Mouse (Mus musculus): ENCODE data around the gene Ror1. TPM values are rescaled to one million over a fixed set of nuclear protein-coding genes. Genes with fewer than 3 reads are reported as not detected.

The Ror1 gene
- polyA plus RNA-seq, 1 experiment from 2014 or later, result 24.3 TPM

DNA sequence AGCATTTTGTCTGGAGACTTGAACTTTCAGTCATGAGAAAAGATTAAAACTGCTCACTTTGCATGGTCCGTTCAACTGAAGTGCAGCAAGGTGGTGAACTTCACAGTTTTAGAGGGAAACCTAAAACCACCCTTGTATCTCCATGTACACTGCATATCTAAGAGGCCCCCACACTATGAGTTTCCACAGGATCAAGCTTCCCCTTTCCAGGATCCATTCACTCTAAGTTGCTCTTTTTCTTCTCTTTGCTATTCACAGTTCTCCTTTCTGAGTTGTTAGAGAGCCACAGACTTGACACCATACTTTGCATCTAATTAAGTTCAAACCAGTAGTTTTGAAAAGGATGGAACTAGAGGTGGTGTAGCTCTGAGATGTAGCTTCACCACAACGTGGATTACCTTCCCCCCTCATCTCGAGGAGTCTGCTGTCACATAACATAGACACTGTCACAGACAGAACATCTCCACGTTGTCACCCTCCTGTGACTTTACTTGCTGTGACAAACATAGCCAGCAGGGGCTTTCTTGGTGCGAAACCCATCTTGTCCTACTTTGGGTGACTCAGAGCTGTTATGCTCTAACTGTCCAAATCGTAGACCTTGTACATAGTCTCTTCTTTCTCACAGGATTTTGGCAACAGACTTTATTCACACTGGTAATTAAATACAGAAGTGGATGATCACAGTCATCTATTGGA lies 146.6 kb downstream of the Ror1 start:
- ATAC-seq (ENCODE audit: insufficient number of reproducible peaks, insufficient read depth, low FRiP score, low TSS enrichment), result no peak
- Histone ChIP-seq H3K4me3 (no peak overlapping the region), H3K4me1 (no peaks in the 10 kb centered on the region; the same call in none of the 2 replicates), H3K36me3 (no peaks in the 10 kb centered on the region), H3K27ac (no peak overlapping the region), H3K9me3 (no peaks in the 10 kb centered on the region), H3K27me3 (no peaks in the 10 kb centered on the region), H3K9ac (no peak overlapping the region), H3K4me2 (replicated peaks) (no peak overlapping the region)
- 85% methylated on average over 6 of the region's 6 CpGs for WGBS

DNA sequence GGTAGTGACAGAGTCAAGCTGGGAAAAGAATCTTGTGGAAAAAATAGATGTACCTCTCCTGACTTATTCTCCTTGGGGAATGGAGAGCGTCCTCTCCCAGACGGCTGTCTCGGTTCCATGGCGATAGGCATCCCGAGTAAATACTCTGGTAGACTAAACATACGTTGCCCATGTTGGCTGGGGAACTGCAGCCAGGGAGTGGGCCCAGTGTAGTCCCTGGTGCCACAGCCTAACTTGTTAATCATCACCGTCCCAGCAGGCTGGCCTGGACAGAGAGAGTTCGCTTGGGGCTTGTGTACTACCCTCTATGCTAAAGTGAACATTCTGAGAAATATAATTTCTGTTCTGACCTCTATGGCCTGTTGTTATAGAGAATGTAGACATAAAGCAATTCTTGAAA lies 148.7 kb downstream of the Ror1 start:
- Histone ChIP-seq H3K36me3 (no peaks in the 10 kb centered on the region), H3K9me3 (no peaks in the 10 kb centered on the region), H3K27me3 (no peaks in the 10 kb centered on the region), H3K9ac (no peak overlapping the region), H3K4me1 (no peaks in the 10 kb centered on the region; the same call in 1 of the 2 replicates), H3K4me3 (no peak overlapping the region), H3K4me2 (replicated peaks) (no peak overlapping the region), H3K27ac (no peak overlapping the region)
- 71% methylated on average over 8 of the region's 8 CpGs for WGBS
- no peak for ATAC-seq (ENCODE audit: insufficient number of reproducible peaks, insufficient read depth, low FRiP score, low TSS enrichment)

DNA sequence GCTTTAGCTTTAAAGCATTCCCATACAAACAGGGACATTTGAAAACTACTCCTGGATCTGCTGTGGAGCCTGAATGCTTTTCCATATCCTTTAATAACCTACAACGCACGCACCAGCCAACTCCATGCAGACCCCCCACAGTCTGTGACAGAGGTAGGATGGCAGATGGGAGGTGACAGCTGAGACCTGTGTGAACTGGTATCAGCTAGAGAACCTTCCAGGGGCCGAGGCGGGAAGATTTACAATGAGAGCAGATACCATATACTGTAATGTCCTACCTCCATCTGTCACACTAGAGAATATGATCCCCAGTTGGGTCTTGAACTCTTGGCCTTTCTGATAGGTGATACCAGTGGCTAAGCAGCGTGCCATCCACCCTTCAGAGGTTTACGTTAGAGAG lies 149.1 kb downstream of the Ror1 start:
- ATAC-seq (ENCODE audit: insufficient number of reproducible peaks, insufficient read depth, low FRiP score, low TSS enrichment), result no peak
- Histone ChIP-seq H3K9me3 (no peaks in the 10 kb centered on the region), H3K4me2 (replicated peaks) (no peak overlapping the region), H3K36me3 (no peaks in the 10 kb centered on the region), H3K4me3 (no peak overlapping the region), H3K27me3 (no peaks in the 10 kb centered on the region), H3K27ac (no peak overlapping the region), H3K9ac (no peak overlapping the region), H3K4me1 (no peaks in the 10 kb centered on the region; the same call in 1 of the 2 replicates)
- WGBS, result 61% methylated on average over 6 of the region's 6 CpGs

DNA sequence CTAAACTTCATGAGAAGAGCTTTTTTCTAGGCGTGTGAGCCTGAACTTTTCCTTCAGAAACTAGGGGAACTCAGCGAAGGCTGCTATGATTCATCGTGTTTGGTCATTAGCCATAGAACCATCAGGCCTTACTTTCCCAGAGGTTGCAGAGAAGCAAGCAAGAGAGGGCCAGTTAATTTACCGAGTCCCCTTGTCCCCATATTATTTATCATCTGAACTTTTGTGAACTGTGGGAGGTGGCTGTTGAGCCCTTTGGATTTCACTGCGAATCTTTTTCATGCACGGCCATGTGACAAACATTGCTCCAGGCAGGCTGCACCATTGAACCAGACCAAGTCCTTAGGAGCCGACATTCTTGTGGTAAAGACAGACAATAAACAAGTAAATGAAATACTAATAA lies 152.2 kb downstream of the Ror1 start:
- H3K27me3 ChIP-seq, result no peaks in the 10 kb centered on the region
- H3K4me1 ChIP-seq, result peaks cover 10% of the 10 kb centered on the region; the same call in 1 of the 2 replicates
- no peaks in the 10 kb centered on the region for H3K36me3 ChIP-seq
- no peak overlapping the region for H3K4me3 ChIP-seq
- 65% methylated on average over 7 of the region's 7 CpGs for WGBS
- ATAC-seq (ENCODE audit: insufficient number of reproducible peaks, insufficient read depth, low FRiP score, low TSS enrichment), result no peak
- no peak overlapping the region for H3K9ac ChIP-seq
- no peak overlapping the region for H3K27ac ChIP-seq
- no peak overlapping the region for H3K4me2 ChIP-seq (replicated peaks)
- H3K9me3 ChIP-seq, result no peaks in the 10 kb centered on the region

DNA sequence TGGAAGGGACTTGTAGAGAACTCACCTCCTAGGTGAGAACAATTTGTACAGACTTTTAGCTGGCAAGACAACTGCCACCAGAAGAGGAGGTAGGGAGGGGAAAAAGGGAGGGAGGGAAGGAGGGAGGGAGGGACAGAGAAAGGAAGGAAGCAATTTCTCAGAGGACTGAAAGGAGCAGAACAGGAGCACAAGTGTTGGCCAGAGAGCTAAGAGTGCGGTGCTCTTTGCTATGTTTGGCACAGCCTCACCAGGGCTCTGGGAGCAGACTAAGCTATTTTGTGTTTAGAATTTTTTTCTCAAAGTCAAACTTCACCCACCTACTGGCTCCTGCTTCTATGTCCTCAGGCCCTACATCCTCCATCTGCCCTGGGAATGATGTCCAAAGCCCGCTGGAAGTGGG lies 152.7 kb downstream of the Ror1 start:
- no peak overlapping the region for H3K4me3 ChIP-seq
- no peaks in the 10 kb centered on the region for H3K9me3 ChIP-seq
- peaks cover 11% of the 10 kb centered on the region; the same call in 1 of the 2 replicates for H3K4me1 ChIP-seq
- H3K4me2 ChIP-seq (replicated peaks), result no peak overlapping the region
- no peak overlapping the region for H3K27ac ChIP-seq
- H3K9ac ChIP-seq, result no peak overlapping the region
- no peak for ATAC-seq (ENCODE audit: insufficient number of reproducible peaks, insufficient read depth, low FRiP score, low TSS enrichment)
- H3K36me3 ChIP-seq, result no peaks in the 10 kb centered on the region
- WGBS, result 69% methylated on average over 2 of the region's 2 CpGs
- H3K27me3 ChIP-seq, result no peaks in the 10 kb centered on the region

DNA sequence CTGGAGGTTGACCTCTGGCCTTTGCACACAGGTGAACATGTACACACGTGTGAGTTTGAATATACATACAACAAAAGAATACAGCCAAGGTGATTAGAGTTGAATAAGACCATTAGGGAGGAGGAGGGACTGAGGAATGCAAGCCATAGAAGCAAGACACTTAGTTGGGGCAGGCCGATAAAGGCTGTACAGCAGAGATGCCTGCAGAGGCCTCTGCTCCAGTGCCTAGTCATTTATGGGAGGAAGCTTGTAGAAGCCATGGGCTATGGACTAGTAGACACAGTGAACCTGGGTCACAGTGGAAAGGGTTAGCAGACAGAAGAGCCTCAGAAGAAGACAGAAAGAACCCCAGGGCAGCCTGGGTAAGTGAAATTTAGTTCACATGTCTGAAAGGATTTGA lies 155.7 kb downstream of the Ror1 start:
- H3K4me2 ChIP-seq (replicated peaks), result no peak overlapping the region
- H3K9ac ChIP-seq, result no peak overlapping the region
- WGBS, result 65% methylated on average over 2 of the region's 2 CpGs
- no peak for ATAC-seq (ENCODE audit: insufficient number of reproducible peaks, insufficient read depth, low FRiP score, low TSS enrichment)
- no peak overlapping the region for H3K4me3 ChIP-seq
- H3K4me1 ChIP-seq, result peaks cover 31% of the 10 kb centered on the region; the same call in 1 of the 2 replicates
- H3K27ac ChIP-seq, result no peak overlapping the region
- H3K36me3 ChIP-seq, result no peaks in the 10 kb centered on the region
- H3K27me3 ChIP-seq, result no peaks in the 10 kb centered on the region
- no peaks in the 10 kb centered on the region for H3K9me3 ChIP-seq

DNA sequence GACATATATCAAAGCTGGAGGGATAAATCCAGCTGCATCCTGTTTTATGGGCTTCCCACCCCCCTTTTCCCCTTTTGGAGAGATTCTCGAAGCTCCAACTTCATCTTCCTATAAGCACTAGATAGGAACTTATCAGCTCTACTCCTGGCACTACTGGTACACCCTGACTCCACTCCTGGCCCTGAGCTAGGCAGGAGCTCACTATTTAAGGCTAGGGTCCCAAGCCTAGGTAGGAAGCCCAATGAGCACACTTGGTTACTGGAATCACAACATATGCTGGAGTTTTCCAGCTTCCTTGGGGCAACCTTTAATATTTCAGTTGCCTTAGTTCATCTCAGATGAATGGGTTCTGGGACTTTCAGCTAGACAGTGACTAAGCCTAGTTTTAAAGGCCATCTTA lies 156.5 kb downstream of the Ror1 start:
- H3K4me1 ChIP-seq, result peaks cover 31% of the 10 kb centered on the region; the same call in 1 of the 2 replicates
- ATAC-seq (ENCODE audit: insufficient number of reproducible peaks, insufficient read depth, low FRiP score, low TSS enrichment), result no peak
- no peaks in the 10 kb centered on the region for H3K27me3 ChIP-seq
- H3K9ac ChIP-seq, result no peak overlapping the region
- H3K4me3 ChIP-seq, result no peak overlapping the region
- WGBS, result 32% methylated on average over 1 of the region's 1 CpGs
- no peak overlapping the region for H3K27ac ChIP-seq
- H3K4me2 ChIP-seq (replicated peaks), result no peak overlapping the region
- no peaks in the 10 kb centered on the region for H3K9me3 ChIP-seq
- H3K36me3 ChIP-seq, result no peaks in the 10 kb centered on the region

DNA sequence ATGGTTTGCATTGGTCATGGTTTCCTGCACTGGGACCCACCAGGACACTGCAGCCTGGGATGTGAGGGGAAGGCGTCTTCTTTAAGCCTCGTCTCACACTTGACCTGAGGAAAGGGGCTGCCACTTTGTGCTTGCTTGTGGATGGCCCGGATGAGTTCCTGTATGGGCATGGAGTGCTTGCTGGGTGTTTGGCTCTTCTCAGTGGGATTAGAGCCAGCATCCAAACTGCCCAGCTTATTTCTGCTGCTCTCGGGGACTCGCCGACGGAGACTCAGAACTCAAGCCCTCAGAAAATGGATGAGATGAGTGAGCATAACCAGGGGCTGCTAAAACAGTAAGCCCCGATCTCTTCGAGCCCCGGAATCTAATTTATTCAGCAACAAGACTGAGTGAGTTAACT lies 157.1 kb downstream of the Ror1 start:
- Histone ChIP-seq H3K27ac (no peak overlapping the region), H3K4me1 (peaks cover 31% of the 10 kb centered on the region; the same call in 1 of the 2 replicates), H3K9ac (no peak overlapping the region), H3K36me3 (no peaks in the 10 kb centered on the region), H3K4me3 (no peak overlapping the region), H3K9me3 (no peaks in the 10 kb centered on the region), H3K27me3 (no peaks in the 10 kb centered on the region), H3K4me2 (replicated peaks) (no peak overlapping the region)
- WGBS, result 64% methylated on average over 10 of the region's 10 CpGs
- no peak for ATAC-seq (ENCODE audit: insufficient number of reproducible peaks, insufficient read depth, low FRiP score, low TSS enrichment)

DNA sequence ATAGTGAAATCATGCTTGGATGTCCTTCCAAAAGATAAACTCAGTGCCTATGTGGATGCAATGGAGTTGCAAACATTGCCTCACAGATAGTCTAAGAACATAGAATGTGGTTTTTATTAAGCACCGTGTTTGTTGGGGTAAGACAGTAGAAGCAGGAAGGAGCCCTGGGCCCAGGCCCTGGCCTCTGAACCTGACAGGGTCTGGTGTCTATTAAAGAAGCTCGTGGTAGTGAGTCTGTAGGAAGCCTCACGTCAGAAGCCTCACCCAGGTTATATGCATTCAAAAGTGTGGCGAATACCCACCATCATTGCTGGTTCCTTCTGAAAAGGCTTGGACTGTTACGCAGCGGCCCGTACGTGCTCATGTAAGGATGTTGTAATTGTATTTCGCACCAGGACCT lies 157.8 kb downstream of the Ror1 start:
- H3K36me3 ChIP-seq, result no peaks in the 10 kb centered on the region
- 46% methylated on average over 9 of the region's 9 CpGs for WGBS
- no peaks in the 10 kb centered on the region for H3K9me3 ChIP-seq
- H3K9ac ChIP-seq, result no peak overlapping the region
- H3K27me3 ChIP-seq, result no peaks in the 10 kb centered on the region
- H3K4me3 ChIP-seq, result no peak overlapping the region
- no peak for ATAC-seq (ENCODE audit: insufficient number of reproducible peaks, insufficient read depth, low FRiP score, low TSS enrichment)
- H3K27ac ChIP-seq, result no peak overlapping the region
- H3K4me2 ChIP-seq (replicated peaks), result no peak overlapping the region
- peaks cover 31% of the 10 kb centered on the region; the same call in 1 of the 2 replicates for H3K4me1 ChIP-seq

DNA sequence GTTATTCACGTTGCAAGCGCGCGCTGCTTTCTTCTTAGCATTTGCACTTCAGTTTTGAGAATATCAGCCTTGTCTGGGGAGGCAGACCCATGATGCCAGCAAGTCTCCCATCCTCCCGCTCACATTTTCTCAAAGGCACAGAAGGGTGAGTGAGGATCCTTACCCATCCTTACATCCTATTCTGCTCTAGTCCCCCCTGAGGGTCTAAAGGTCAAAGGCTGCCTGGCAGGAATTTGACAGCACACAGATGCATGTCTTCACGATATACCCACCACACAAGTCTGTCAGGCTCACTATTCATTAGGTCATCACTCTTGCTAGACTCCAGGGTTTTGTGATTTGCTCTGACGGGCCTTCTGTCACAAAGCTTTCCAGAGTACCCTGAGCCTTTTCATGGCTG lies 158.2 kb downstream of the Ror1 start:
- Histone ChIP-seq H3K36me3 (no peaks in the 10 kb centered on the region), H3K4me3 (no peak overlapping the region), H3K27ac (no peak overlapping the region), H3K4me1 (peaks cover 31% of the 10 kb centered on the region; the same call in 1 of the 2 replicates), H3K9ac (no peak overlapping the region), H3K4me2 (replicated peaks) (no peak overlapping the region), H3K9me3 (no peaks in the 10 kb centered on the region), H3K27me3 (no peaks in the 10 kb centered on the region)
- WGBS, result 49% methylated on average over 7 of the region's 7 CpGs
- no peak for ATAC-seq (ENCODE audit: insufficient number of reproducible peaks, insufficient read depth, low FRiP score, low TSS enrichment)

DNA sequence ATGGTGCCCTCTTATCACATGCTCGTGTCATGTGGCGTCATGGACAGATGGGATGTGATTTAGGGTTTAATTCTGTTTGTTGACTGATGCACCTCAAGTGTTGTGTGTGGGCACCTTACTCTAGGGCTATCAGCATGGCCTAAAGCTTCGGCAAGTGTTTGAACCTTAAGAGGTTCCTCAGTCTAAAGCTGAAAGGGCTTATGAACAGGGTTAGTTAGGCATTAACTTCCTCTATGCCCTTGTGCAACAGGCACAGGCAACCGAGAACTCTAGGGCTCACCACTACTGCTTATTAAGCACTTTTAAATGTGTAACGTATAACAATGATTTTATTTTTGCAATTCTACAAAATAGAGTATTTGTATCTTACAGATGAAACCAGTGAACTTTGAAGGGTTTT lies 162.9 kb downstream of the Ror1 start:
- WGBS, result 88% methylated on average over 5 of the region's 5 CpGs
- H3K9me3 ChIP-seq, result no peaks in the 10 kb centered on the region
- H3K36me3 ChIP-seq, result no peaks in the 10 kb centered on the region
- no peaks in the 10 kb centered on the region for H3K27me3 ChIP-seq
- H3K27ac ChIP-seq, result no peak overlapping the region
- ATAC-seq (ENCODE audit: insufficient number of reproducible peaks, insufficient read depth, low FRiP score, low TSS enrichment), result no peak
- peaks cover 19% of the 10 kb centered on the region; the same call in 1 of the 2 replicates for H3K4me1 ChIP-seq
- no peak overlapping the region for H3K9ac ChIP-seq
- H3K4me2 ChIP-seq (replicated peaks), result no peak overlapping the region
- H3K4me3 ChIP-seq, result no peak overlapping the region

DNA sequence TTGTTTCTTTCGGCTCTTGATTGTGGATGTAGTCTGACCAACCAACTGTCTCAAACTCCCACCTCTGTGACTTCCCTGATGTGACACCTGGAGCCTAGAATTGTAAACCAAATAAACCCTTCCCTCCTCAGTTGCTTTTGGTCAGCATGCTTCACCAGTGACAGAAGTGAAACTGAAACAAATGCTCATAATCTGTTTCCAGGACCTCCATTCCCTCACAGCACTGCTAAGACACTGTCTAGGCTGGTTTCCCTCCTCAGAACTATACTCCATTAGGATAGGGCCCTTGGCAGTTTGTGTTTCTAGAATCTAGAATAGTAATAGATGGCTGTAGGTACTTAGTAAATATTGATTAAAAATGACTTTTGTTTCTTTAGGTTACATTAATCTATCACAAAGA lies 168.3 kb downstream of the Ror1 start:
- ATAC-seq (ENCODE audit: insufficient number of reproducible peaks, insufficient read depth, low FRiP score, low TSS enrichment), result no peak
- 100% methylated on average over 1 of the region's 1 CpGs for WGBS
- Histone ChIP-seq H3K27me3 (no peaks in the 10 kb centered on the region), H3K36me3 (no peaks in the 10 kb centered on the region), H3K9ac (no peak overlapping the region), H3K4me3 (no peak overlapping the region), H3K9me3 (no peaks in the 10 kb centered on the region), H3K27ac (no peak overlapping the region), H3K4me2 (replicated peaks) (no peak overlapping the region), H3K4me1 (no peaks in the 10 kb centered on the region)
